Mouse (Mus musculus) layer of hippocampus, postnatal 36 days (tissue): ENCODE measurements at regions not wholly inside any gene's neighbourhood (a gene's known extent, or its start where the extent isn't known, plus 50 kb on each side); places are given as distances from the start of the nearest gene placed in this dataset.

ENCODE experiments used
- DNase-seq, 2 experiments: peaks; one replicate each; pipeline ENCODE4 v3.0.0; 2022

DNA sequence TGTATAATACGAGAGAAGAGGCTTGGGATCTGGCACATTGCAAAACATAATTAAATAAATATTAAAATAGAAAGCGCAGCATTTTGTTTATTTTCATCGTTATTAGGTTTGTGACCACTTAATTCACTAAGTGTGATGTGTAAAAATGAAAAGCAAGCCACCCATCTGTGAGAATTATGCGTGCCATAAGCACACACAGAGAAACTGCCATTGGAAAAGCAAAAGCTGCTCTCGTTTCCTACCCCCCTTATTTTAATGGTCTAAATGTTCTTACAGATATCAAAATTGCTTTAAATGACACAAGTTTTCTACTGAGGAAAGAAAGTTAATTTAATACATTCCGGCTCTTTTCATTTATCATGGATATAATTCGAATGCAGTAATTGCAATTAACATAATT is 2780.8 kb upstream of the Gm7489 start:
- DNase-seq, result no peak

DNA sequence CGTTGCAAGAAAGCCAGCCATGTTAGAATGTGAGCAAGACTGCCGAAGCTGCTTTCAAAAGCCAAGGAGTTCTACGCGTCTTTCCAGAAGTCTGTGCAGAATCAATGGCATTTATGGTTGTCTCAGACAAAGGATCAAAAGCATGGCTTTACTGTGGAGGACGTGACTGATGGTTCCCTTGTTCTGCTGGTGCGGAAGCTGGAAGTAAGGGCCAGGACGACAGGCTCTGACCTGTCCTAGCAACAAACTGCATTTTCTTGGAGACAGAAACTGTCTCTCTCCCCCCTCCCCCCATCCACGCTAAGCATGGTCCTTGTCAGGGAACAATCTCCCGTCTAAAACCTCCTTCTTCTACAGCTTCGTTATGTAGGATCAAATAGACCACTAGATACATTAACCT is 2780.3 kb upstream of the Gm7489 start:
- DNase-seq, result no peak

DNA sequence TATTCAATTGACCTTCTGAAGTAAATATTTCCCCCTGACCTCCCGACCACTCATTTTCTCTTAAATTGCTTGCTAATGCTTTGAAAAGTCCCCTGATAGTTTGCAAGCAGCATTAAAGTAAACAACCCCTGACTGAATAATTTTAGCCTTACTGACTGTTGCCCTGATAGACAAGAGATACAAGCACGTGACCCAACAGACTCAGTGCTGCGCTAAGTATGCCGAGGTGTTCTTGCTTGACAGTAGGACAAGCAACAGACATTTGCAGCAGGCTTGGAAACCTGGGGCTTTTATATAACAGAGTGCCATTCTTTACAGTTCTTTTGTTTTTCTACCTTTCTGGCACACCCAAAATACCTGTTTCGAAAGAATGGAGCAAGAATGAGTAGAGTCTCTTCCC is 2779.9 kb upstream of the Gm7489 start:
- no peak for DNase-seq

DNA sequence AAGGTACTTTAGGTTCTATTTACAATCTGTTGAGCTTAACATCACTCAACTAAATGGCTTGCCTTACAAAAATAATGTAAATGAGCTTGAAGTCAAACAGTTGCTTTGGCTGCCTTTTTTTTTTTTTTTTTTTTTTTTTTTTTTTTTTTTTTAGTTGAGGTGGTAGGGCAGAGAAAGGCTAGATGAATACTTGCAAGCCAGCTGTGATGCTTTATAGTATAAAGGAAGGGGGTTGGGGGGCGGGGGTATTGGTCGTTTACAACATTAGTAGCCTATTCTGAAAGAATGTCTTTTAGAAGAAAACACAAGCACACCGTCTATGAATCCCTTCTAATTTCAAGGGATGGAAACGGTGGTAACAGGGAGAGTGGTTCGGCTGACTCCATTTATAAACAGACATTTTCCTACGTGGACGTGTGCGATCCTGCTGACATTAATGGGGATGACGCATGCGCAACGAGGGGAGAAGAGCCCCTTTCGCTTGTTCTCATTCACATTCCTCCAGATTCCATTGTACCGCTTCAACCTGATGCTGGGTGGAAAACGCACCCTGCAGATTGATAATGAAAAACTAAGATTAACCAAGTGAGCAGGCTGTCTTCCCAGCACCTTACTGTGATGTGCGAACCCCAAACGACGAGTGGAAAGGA is 2779.2 kb upstream of the Gm7489 start:
- no peak for DNase-seq

DNA sequence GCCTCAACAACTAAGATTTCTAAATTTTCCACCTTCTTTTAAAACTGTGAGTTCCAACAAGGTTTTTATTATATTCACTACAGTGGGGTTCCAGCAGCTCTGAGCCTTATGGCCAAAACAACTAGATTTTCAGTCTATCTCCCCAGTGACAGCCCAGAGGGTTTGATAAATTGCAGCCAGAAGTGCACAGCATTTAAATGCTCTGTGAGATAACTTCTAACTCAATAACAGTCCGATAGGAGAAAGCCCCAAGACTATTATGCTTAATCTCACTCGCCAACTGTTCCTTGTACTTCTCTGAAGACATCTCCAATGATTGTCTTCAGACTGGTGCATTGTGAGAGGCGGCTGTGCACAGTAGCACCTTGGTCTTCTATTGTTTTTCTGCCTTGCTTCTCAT is 2774.5 kb upstream of the Gm7489 start:
- DNase-seq, result no peak

DNA sequence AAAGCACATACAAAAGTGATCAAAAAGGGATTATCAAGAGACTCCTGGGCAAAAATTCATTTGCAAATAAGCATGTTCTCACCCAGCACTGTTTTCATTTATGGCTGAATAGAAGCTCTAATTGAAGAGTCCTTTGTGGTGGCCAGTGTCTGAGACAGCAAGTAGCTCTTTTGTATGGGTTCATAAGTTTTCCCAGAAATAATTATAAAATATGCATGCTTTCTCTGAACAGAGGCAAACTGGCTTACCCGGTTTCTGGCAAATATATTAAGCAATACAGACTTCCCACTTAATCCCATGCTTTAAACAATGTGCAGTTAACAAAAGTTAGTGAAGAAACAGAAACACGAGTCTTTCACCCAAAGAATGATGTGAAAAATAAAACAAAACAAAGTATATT is 2758.8 kb upstream of the Gm7489 start:
- no peak for DNase-seq

DNA sequence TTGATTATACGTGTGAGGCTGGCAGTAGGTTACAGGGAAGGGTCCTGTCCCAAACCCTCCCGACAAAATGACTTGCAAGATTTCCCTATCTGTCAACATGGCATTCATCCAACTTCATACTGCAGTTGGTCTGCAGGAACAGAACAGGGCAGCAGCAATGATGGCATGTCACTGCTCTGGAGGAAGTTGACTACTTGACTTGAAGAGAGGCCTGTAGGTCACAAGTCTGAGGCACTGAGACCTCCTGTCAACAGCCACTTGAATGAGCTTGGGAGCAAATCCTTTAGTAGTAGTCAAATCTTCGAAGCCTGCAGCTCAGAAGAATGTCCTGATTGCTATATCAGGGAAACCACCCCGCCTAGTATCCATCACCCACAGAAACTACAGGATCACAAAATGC is 2753.7 kb upstream of the Gm7489 start:
- DNase-seq, result no peak

DNA sequence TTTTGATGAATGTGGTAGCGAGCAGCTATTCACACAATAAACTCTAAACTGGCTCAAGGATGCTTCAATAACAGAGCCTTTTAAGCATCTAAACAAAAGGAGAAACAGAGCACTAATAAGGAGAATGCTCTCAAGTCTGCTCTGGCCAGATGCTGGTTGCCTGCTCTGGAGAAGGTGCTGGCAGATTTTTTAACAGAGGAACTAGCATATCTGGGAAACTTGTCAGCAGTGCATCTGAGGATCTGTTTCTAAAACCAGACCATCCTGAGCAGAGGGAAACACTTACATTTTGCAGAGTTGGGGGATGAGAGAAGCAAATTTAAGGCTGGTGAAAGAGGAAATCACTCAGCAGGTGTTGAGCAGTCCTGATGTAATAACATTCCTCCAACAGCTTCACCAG is 2748.6 kb upstream of the Gm7489 start:
- DNase-seq, result no peak

DNA sequence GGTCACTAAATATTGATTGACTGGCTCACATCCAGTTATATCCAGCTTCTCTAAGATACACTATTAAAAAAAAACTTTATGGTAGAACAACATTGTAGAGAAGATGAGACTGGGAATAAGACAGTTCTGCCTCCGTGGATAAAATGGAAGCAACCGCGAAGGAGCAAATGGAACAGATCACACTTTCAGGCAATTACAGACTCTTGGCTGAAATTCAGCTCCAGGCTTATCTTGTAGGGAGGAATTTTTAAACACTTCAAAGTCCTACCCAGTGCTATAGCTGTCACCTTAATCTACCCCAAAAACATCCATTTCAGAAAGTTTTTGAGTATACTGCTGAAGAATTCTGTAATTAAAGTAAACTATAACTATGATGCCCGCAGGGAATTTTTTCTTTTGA is 2745.2 kb upstream of the Gm7489 start:
- DNase-seq, result no peak

DNA sequence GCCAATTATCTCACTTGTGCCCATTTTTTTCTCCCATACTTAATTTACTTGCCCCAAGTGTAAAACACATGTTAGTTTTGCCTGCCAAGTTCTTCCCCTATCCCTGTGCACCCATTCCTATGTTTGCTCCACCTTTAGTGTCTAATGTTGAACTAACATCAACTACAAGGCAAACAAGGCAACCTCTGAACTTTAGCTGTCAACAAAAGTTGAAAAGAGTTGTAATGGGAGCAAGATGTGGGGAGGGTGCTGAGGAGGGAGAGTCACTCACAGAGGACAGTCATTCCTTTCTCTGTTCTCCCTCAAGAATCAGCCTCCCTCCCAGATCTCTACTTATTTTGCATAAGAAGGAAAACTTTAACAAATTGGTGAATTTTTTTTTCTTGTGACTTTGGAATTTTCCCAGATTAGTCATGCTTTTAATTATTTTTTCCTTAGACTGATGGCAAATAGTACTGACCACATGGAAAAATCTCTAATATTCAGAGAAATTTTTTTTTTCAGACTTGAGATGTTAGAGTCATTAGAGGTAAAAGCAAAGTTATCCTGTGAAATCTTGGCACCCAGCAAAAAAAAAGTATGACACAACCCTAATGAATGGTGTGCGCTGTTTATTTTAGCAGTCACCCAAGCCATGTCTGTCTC is 2710.6 kb upstream of the Gm7489 start:
- DNase-seq, result no peak

DNA sequence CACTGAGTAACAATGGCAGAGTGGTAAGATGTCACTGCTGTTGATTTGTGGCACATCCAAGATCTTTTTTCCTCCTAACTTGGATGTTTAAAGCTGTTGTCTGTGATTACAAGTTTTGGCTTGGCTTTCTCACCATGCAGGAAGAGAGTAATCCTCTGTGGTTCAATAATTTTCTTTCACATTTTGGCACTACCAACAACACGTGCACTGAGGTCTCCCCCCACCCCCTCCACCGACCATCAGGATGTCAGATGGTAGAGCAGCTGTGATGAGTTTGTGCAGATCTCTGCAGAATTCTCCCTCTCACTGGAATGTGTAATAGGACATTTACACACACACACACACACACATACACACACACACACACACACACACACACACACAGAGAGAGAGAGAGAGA is 2708.2 kb upstream of the Gm7489 start:
- no peak for DNase-seq

DNA sequence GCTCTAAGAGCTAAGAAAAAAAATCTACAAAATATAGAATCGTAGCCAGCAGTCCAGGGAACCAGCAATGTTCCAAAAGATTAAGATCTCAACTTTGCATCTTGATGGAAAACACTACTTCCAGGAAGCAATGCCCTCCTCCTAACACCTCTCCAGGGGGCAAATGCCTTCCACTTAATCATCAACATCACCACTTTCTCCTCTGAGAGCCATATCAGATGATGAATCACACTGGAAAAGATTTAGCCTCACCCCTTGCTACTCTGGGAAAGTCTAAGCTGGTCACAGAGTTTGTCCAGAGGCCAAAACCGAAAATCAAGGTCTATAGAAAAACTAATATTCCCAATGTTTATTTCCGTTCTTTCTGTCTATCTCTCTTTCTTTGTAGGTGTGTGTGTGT is 2695.6 kb upstream of the Gm7489 start:
- DNase-seq, result no peak

DNA sequence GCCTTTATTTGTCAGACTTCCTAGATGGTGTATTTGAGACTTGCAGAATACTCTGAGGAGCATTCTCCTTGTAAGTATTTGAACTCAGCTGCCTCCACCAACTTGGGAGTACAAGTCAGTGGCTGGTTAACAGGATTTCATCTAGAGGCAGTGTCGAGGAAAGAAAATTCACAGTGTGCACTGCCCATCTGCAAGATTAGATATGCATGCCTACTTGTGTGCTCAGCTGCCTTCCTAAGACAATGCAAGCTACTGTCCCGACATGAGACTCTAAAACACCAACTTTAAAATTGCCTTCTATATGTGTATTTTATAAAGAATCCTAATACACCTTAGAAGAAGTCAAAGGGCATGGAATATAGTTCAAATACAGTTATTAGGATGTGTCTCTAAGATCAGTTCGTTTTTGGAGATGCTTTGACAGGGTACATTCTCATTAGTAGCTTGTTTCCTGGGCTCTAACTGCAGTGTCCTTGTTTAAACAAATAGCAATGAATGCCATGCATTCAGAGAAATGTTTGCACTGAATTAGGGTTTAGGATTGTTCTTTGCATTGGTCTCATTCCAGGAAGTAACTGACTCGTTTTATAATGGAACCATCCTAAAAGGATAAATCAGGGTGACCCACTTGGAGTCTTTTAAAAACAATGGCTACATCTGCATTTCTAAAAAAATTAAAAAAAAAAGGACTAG is 2687.1 kb upstream of the Gm7489 start:
- no peak for DNase-seq

DNA sequence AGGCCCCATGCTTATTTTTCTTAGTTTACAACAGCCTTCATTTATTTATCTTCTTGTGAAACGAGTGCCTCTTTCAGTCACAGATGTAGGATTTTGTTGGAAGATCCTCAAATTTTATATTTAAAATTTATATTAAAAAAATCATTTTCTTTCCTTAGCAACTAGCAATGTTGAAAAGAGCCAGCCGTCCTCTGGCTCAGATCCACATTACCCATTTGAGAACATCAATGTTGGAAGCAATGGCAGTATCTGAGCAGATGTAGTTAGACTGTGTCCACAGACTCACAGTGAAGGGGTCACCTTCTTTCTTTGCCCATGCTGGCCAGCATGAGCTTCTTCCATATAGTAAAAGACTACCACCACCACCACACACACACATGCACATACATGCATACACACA is 2681.4 kb upstream of the Gm7489 start:
- no peak for DNase-seq

DNA sequence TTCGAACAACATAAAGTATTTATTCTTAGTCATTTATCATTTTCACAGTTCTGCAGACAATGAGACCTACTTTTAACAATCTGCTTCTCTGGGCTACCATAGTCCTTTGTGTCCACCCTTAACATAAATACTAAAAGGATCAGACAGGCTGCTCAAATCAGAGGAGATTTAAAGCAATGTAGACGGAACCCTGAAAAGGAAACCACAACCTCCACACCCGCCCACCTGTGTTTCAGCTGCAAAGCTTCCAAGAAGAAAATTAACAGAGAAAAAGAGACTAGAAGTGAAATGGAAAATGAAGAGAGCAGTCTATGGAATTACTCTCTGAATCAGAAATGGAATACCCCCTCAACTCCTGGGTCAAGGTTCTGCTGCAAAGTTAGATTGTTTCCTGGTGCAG is 2678.7 kb upstream of the Gm7489 start:
- DNase-seq, result peak in 1 of 2 experiments; percentile 4

DNA sequence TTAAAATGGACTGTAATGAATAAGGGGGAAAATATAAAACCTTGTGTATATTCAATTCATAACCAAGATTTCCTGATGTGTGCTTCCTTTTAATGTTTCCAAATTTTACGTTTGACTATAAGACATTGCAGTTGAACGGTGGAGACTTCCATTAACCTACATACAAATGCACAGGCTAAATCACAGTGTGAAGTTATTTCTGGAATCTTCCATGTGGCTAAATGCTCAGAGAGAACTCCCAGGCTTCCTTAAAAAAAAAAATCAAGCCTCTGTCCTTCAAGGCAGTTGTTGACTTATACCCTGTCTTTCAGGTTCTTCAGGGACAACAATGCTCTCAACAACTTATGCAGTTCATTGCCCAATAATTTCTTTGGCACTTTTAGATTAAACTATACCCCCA is 2677.9 kb upstream of the Gm7489 start:
- DNase-seq, result no peak

DNA sequence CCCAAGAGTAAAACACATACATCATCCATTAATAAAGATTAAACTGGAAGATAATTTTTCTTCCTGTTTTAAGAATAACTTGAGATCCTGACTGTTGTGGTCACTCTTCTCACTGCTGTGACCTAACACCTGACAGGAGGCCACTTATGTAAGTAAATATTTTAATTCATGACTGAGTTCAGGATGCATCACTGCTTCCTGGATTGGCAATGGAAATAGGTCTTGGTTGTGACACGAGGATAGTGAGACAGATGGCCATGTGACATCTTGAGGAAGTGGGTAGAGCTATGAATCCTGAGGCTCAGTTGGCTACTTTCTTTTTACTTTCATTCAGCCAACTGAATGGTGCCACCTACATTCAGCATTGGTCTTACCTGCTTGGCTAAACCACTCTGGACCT is 2649.8 kb upstream of the Gm7489 start:
- DNase-seq, result no peak

DNA sequence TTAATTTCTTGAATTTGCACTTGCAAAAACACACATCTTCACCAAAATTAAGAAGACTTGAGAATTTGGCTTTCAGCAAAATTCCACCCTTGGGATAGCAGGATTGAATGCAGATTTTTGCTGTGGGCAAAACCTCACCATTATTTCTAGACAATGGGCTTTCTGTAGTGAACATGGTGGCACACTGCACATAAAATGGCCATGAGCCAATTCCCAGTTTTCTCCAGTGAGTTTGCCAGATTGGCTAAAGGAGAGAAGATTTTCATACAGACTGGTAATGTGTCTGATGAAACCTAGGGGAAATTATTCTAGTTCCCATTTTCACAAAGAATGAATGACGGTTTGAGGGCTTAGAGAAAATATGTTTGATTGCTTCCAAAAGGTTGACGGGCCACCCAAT is 2640.1 kb upstream of the Gm7489 start:
- DNase-seq, result no peak

DNA sequence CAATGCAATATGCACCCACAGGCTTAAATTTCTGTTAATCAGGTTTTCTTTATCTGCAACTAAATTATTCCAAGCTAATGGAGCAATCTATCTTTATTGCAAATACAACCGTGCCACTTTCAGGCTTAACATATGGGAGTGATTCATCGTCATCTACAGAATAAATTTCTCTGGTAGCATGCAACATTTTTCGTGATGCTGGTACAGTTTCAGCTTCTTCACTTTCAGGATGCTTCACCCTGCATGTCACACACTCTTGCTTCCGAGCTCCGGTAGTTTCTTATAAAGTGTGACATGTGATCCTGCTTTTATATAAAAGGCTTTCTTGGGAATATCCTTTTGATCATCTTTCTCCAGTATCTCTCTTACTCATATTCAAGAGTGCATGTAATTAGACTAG is 2637.4 kb upstream of the Gm7489 start:
- no peak for DNase-seq

DNA sequence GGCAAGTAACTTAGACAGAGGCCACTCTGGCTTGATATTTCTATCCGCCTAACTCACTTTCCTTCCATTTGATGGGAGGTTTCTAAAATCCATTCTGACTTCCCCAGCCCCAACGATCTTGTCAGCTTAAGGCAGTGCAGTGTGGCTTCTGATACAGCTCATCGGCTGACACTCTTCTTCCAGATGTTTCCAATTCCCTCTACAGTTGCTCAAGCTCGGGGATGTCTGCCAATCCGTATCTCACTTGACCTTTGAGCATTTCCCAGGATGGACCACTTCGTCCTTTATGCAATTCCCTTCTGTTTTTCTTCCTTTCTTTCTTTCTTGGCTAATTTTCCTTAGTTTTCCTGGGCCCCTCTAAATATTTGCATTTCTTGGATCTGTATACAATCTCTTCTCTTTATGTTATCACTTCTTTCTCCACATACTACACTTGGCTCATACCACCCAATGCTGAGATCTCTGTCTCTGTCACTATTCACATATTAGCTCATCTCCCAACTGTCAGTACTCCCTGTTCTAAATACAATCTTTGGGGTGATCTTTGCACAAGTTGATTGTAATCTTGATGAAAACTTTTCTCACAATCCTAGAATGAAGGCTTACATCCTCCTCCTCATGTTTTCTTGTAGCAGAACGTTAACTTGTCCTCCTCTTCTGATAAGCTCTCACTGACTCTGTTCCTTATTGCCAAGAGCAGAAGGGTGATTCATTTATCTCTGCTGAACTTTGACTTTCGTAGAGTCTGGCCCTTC is 2636.5 kb upstream of the Gm7489 start:
- DNase-seq, result no peak

DNA sequence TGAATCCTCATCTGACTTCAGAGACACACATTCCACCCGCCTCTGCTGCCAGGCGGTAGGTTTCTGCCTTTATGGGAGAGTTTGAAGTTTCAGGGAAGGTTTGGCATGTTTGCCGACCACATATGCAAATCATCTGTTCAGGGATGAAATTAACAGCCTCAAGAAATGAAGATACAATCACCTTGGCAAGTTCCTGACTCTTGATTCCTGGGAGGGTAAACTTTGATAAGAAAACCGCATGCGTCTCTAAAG is 2636.0 kb upstream of the Gm7489 start:
- no peak for DNase-seq

DNA sequence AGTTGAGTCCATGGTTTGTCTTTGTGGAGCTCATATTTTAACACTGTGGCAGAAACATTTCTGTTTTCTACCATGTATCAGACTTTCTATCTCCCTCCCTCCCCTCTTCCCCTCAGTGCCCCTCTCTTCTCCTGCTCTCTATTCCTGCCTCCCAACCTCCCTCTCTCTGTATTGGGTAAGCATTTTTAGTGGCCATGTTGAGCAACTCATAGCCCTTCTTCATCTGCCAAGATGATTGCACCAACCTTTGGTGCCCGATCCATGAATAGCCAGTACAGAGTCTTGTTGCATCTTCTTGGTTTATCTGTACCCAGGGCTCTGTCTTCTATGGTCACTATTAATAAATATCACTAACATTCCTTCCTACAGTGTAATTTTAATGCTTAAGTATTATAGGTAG is 2630.6 kb upstream of the Gm7489 start:
- no peak for DNase-seq

DNA sequence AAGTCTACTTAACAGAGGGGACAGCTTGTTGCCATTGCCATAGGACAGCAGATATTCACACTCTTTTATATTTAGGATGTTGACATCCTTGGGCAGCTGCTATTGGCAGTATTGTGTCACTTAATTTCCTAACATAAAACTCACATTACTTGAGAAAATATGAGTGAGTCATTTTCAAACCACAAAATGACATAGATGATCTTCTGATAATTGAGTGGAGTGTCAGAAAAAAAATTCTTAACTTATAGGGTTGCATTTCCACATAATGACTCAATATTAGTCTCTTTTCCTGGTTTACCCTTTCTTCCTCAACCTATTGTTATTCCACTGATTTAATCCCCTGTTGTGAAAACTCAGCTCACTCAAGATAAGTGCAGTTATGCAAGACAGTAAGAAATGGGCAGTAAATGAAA is 2629.5 kb upstream of the Gm7489 start:
- no peak for DNase-seq

DNA sequence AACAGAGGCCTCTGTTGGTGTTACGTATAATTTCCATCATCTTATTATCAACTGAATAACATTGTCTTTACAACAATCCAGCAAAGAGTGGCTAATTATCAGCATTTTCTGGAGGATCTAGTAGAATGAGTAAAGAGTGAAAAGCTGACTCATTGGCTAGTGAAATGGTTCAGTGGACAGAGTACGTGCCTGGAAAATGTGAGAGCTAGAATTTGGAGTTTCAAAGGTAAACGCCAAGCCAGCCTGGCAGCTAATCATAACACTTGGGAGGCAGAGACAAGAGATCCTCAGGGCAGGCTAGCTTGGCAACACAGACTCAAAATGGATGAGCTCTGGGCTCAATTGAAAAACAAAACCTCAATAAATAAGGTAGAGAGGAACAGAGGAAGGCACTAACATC is 2628.0 kb upstream of the Gm7489 start:
- DNase-seq, result no peak
